Mouse (Mus musculus) kidney, adult 2 months (tissue): Measurements from ENCODE around the gene Rpl3l.

Experiments used
- CTCF ChIP-seq: fragments of 200-500 bp; conservative IDR thresholded peaks from 2 replicates; pipeline ENCODE4 v1.5.1; 2011; ENCODE audit warnings: low read depth, mild to moderate bottlenecking, control low read depth, low read length, moderate library complexity, mixed read lengths; ENCODE audit not compliant: insufficient read depth, insufficient read length
- POLR2A ChIP-seq: fragments of 200-500 bp; IDR thresholded peaks from one replicate; pipeline ENCODE4 v1.6.1; 2011; ENCODE audit warnings: low read depth, low read length, control low read depth

GRCm38 (mm10) chr17:24751528-24751927 lies 23.9 kb downstream of the Rpl3l start:
- TF ChIP-seq POLR2A (no peak), CTCF (no peak)
